Mouse (Mus musculus) ES-E14 (cell line): ENCODE measurements around the gene Abcg4.

Experiments
- MAFK ChIP-seq: IDR thresholded peaks from 2 replicates; pipeline ENCODE4 v1.6.1; 2014; ENCODE audit warnings: mild to moderate bottlenecking, low read depth, low read length, inconsistent platforms; ENCODE audit not compliant: insufficient read depth
- ZC3H11A ChIP-seq: IDR thresholded peaks from 2 replicates; pipeline ENCODE4 v1.6.1; 2012; ENCODE audit warnings: low read depth, mild to moderate bottlenecking, inconsistent platforms, low read length, borderline replicate concordance
- ZNF384 ChIP-seq: IDR thresholded peaks from 2 replicates; pipeline ENCODE4 v1.6.1; 2012; ENCODE audit warnings: low read depth, low read length, inconsistent platforms

DNA sequence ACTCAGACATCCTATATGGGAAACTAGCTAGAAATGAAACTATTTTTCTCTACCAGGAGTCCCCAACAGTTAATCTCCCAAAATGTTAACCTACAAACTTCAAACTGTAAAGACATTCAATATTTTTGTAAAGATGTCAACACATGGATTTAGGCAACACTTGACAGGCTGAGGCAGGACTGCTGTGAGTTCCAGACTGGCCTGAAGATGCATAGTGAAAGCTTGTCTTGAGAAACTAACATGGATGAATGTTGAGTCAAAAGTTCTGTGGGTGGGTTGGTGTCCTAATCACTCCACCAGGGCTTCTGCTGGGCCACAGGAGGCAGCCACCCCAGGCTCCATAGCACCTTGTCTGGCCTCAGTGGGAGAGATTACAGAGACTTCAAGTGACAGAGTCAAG is 56.8 kb downstream of the Abcg4 start:
- TF ChIP-seq MAFK (no peak), ZC3H11A (no peak), ZNF384 (no peak)
